Mouse (Mus musculus): ENCODE measurements around the gene Ctse.

Gene Ctse

GRCm38 (mm10) chr1:131655601-131656000 lies 17.5 kb downstream of the Ctse start:
- DNase-seq, result no peak

GRCm38 (mm10) chr1:131657945-131658354 lies 19.8 kb downstream of the Ctse start:
- peak; percentile 93 for DNase-seq

- DNase-seq, result no peak
These were observed 21.5 kb downstream of the Ctse start for GRCm38 (mm10) chr1:131659512-131660085.

- no peak for DNase-seq
These were observed 22.2 kb downstream of the Ctse start for GRCm38 (mm10) chr1:131660266-131660665.

GRCm38 (mm10) chr1:131660716-131661472 lies 22.8 kb downstream of the Ctse start:
- DNase-seq, result no peak

- no peak for DNase-seq
These were observed 23.6 kb downstream of the Ctse start for GRCm38 (mm10) chr1:131661749-131662148.

- no peak for DNase-seq
These were observed 25.3 kb downstream of the Ctse start for GRCm38 (mm10) chr1:131663286-131663995.

- DNase-seq, result no peak
These were observed 26.0 kb downstream of the Ctse start for GRCm38 (mm10) chr1:131664136-131664535.

GRCm38 (mm10) chr1:131665886-131666285 lies 27.8 kb downstream of the Ctse start:
- no peak for DNase-seq

- DNase-seq, result no peak
These were observed 33.0 kb downstream of the Ctse start for GRCm38 (mm10) chr1:131671113-131671512.

GRCm38 (mm10) chr1:131672361-131672760 lies 34.3 kb downstream of the Ctse start:
- no peak for DNase-seq

- no peak for DNase-seq
These were observed 41.5 kb downstream of the Ctse start for GRCm38 (mm10) chr1:131679644-131680043.

GRCm38 (mm10) chr1:131687739-131688138 lies 49.6 kb downstream of the Ctse start:
- no peak for DNase-seq

GRCm38 (mm10) chr1:131688475-131688874 lies 50.4 kb downstream of the Ctse start, which contains the start of gene Rab7b:
Gene Rab7b (plus strand): TSS chr1:131688695.
- peak; percentile 68 for DNase-seq

GRCm38 (mm10) chr1:131689016-131689415 lies 50.9 kb downstream of the Ctse start:
- no peak for DNase-seq

GRCm38 (mm10) chr1:131689899-131690298 lies 51.8 kb downstream of the Ctse start:
- no peak for DNase-seq

- DNase-seq, result peak; percentile 59
These were observed 52.3 kb downstream of the Ctse start for GRCm38 (mm10) chr1:131690435-131690834.

- no peak for DNase-seq
These were observed 53.2 kb downstream of the Ctse start for GRCm38 (mm10) chr1:131691356-131691755.

- no peak for DNase-seq
These were observed 57.2 kb downstream of the Ctse start for GRCm38 (mm10) chr1:131695308-131695707.

GRCm38 (mm10) chr1:131696325-131696724 lies 58.2 kb downstream of the Ctse start:
- DNase-seq, result no peak

- no peak for DNase-seq
These were observed 60.7 kb downstream of the Ctse start for GRCm38 (mm10) chr1:131698770-131699169.

GRCm38 (mm10) chr1:131699642-131700041 lies 61.5 kb downstream of the Ctse start:
- DNase-seq, result no peak

- DNase-seq, result no peak
These were observed 62.3 kb downstream of the Ctse start for GRCm38 (mm10) chr1:131700447-131700846.

GRCm38 (mm10) chr1:131701391-131701790 lies 63.3 kb downstream of the Ctse start:
- DNase-seq, result no peak
